Mouse (Mus musculus) right cerebral cortex, adult 2 months (tissue): ENCODE measurements around the gene Zfp641.

ENCODE experiments used
- DNase-seq, 2 experiments: peaks; one replicate each; pipeline ENCODE4 v3.0.0; 2021 to 2022; ENCODE audit warnings: low spot score in 2 of 2

Zfp641 gene

GRCm38 (mm10) chr15:98295628-98296551 lies at the start of gene Zfp641:
Gene Zfp641 (minus strand): TSS chr15:98296161.
- DNase-seq, result peak; percentile 42 to 47

GRCm38 (mm10) chr15:98340887-98341286 lies 44.9 kb upstream of the Zfp641 start, which contains the start of gene Olfr284:
Gene Olfr284 (minus strand): TSS chr15:98340987.
- DNase-seq, result no peak

GRCm38 (mm10) chr15:98317177-98317724 lies 21.3 kb upstream of the Zfp641 start, which contains the start of gene Olfr285:
Gene Olfr285 (minus strand): TSS chr15:98317353.
- DNase-seq, result no peak

- DNase-seq, result no peak
These were observed 19.7 kb upstream of the Zfp641 start for GRCm38 (mm10) chr15:98315703-98316102.

GRCm38 (mm10) chr15:98293651-98294050 lies 2.3 kb downstream of the Zfp641 start:
- no peak for DNase-seq

GRCm38 (mm10) chr15:98288566-98288965 lies 7.4 kb downstream of the Zfp641 start:
- no peak for DNase-seq

DNA sequence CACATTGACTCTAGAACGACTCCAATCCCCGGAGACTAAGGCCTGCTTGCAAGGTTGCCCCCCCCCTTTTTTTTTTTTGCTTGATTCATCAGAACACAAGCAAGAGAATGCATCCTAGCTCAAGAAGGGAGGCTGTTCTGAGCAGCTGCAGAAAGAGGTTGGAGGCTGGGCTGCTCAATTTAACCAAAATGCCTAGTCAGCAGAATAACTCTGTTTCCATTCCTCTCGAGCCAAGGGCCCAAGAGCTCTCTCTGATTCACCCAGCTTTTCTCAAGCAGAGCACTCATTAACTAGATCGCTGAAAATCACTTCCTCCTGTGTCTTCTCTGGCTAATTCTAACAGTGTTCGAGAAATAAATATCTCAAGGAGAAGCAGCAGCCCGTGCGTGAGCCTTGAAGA lies 9.5 kb downstream of the Zfp641 start:
- DNase-seq, result no peak

DNA sequence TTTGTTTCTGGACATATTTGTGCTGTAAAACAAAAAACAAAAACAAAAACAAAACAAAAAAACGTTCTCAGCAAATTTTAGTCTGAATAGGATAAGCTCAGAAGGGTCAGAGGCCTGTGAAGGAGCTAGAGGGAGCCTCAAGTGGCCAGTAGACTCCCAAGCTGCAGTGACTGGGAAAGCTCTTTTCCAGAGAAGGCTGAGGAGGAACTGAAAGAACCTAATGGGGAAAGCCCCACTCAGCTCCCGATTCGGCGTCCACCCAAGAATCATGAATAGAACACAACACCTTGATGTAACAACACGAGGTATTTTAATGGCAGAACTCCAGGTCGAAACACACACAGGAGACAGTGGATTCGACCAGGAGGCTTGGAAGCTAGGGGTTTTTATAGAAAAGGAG lies 38.2 kb downstream of the Zfp641 start:
- no peak for DNase-seq

GRCm38 (mm10) chr15:98257193-98257592 lies 38.8 kb downstream of the Zfp641 start, which contains the start of gene H1fnt:
Gene H1fnt (minus strand): TSS chr15:98257293.
- DNase-seq, result no peak

DNA sequence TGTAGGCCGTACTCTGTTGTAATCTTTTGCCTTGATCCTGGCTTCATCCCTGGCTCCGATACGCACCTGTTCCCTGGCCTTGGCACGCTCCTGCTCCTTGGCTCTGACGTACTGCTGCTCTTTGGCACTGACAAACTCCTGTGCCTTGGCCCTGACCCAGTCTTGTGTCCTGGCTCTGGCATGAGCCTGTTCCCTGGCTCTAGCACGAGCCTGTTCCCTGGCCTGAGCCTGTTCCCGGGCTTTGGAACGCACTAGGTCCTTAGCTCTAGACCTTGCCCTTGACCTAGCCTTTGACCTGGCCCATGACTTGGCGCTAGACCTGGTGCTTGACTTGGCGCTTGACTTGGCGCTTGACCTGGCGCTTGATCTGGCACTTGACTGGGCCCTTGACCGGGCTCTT lies 39.7 kb downstream of the Zfp641 start:
- no peak for DNase-seq
